Mouse (Mus musculus): ENCODE results near the gene Hrh2. TPM values are rescaled to one million over a fixed set of nuclear protein-coding genes. Genes with fewer than 3 reads are reported as not detected.

The Hrh2 gene
- polyA plus RNA-seq, 1 experiment from 2014 or later: 0.29 TPM

Other genes starting within 250 kb of the Hrh2 start
- gene Drd1, start 136.4 kb upstream of the Hrh2 start, polyA plus RNA-seq (2014; fragmentation: Nextera tagmentation; extraction: Ambion mirVana): 0.16 and 0.25 TPM in 2 replicates
- 67.0 and 74.9 TPM in 2 replicates for gene Sfxn1, start 120.3 kb upstream of the Hrh2 start, polyA plus RNA-seq (2014; fragmentation: Nextera tagmentation; extraction: Ambion mirVana)
- gene Cplx2, start 179.2 kb downstream of the Hrh2 start, polyA plus RNA-seq (2014; fragmentation: Nextera tagmentation; extraction: Ambion mirVana): 7.7 and 8.7 TPM in 2 replicates

Measured in stomach, embryonic 14.5 days (tissue).